Mouse (Mus musculus) embryo, embryonic 11 days (tissue): ENCODE data around the gene Ankrd13a.

Experiments used
- DNase-seq: peaks from one replicate; pipeline ENCODE4 v3.0.0-alpha.2; 2015

The Ankrd13a gene

DNA sequence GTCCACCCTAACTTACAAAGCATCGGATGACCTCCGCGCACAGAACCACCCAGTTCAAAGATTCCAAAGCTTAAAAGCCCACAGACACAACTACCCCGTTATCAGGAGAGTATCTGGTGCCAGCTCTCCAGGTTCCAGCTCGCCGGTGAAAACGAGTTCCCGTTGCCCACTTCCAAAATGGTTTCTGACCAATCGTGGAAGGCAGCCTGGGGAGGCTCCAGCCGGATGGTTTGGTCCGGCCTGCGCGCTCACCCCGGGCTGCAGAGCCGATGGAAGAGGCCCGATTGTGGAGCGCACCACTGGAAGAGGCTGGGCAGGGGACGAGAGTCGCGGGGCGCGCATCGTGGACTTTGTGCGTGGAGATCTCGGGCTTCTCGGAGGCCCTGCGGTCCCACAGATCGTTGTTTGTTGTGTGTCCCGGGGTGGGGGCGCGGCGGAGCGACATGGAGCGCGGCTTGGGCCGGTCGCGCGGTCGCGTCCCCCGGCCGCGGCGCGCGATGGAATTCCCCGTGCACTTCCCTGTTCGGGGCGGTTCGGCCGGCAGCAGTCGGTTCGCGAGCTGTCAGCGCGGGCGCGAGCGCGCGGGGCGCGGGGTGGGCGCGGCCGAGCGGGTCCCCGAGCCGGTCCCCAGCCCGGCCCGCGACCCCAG lies at the start of gene Ankrd13a:
Gene Ankrd13a, plus strand, starts transcription at position 275 of the 649 bp plus-strand sequence.
- DNase-seq, result peak; percentile 96

DNA sequence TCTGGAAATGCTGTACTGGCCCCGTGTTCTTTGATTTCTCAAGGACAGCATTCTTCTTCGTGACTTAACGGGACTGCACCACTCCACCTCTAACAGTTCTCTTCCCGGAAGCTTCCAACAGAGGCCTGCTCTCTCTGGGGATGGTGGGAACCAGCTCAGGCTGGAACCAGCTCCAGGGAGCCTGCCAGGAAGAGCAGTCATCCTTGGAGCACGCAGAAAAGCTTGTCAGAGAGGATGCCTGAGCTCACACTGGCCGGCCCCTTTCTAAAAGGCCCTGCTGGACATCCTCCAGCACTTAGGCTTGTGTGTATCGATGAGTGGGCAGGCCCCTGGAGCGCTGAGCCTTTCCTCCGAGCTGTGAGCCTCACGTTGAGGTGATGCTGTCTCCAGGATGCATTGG lies 46.3 kb upstream of the Ankrd13a start:
- DNase-seq, result no peak

DNA sequence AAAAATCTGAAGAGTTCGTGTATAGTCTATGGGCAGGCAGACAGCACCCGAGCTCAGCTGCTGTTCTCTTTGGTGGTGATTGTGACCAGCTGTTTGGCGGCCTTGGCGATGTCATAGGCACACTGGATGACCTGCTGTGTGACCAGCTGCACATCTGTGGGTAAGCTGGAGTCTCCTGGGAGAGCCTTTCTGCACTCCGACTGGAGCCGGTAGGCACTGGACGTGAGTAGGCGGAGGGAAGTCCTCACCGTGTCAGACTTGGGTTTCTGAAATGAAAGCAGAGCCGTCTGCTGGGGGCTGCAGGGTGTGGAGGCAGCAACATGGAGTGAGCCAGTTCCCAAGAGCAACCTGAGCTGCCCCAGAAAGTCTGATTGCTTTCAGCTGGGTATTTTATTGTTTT lies 44.3 kb upstream of the Ankrd13a start:
- peak; percentile 54 for DNase-seq

DNA sequence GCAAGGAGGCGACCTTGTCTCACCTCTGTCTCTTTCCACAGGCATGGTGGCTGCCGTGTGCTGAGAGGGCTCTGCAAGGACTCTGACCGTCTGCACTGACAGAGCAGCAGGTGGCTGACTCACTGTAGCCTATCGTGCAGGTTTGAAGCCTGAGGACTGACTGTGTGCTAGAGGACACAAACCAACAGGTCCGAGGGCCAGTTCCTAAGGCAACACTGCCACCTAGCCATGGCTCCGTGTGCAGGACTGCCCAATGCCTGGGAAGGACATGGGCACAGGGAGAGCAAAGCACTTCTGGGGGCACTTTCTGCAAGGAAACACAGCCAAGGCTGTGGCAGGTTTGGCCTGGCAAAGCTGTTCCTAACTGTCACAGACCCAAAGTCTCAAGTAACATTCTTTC lies 43.0 kb upstream of the Ankrd13a start:
- DNase-seq, result no peak

DNA sequence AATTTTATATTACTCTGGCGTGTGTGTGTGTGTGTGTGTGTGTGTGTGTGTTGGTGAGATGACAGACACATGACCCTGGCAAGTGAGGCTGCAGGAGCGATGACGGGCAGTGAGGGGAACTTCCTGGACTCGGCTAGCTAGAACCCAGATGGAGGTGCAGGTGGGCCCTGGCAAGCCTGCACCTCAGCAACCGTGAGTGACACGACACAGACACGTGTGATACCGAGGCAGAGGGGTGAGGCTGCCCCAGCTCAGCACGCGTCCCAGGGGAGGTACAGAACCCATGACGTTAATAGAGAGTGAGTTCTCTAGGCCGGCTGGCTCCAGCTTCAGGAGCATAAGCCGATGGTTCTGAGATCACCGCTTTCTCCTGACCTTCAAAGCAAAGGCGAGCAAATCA lies 42.5 kb upstream of the Ankrd13a start:
- DNase-seq, result no peak

DNA sequence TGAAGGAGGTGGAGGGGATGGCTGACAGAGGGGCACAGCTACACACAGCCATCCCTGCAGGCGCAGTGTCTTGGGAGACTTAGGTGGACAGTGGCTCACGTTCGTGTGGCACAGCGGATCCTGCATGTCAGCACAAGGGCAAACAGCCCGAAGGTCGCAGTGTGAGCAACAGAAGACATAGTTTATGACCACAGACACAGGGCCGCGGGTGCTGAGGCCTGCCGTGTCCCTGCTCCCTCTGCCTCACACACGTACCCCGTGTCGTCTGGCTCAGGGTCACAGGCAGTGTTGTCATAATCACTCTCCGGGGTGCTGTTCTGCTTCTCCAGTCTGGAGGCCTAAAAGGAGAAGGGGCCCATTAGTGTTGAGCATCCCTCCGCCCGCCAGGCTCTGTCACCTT lies 40.9 kb upstream of the Ankrd13a start:
- no peak for DNase-seq

DNA sequence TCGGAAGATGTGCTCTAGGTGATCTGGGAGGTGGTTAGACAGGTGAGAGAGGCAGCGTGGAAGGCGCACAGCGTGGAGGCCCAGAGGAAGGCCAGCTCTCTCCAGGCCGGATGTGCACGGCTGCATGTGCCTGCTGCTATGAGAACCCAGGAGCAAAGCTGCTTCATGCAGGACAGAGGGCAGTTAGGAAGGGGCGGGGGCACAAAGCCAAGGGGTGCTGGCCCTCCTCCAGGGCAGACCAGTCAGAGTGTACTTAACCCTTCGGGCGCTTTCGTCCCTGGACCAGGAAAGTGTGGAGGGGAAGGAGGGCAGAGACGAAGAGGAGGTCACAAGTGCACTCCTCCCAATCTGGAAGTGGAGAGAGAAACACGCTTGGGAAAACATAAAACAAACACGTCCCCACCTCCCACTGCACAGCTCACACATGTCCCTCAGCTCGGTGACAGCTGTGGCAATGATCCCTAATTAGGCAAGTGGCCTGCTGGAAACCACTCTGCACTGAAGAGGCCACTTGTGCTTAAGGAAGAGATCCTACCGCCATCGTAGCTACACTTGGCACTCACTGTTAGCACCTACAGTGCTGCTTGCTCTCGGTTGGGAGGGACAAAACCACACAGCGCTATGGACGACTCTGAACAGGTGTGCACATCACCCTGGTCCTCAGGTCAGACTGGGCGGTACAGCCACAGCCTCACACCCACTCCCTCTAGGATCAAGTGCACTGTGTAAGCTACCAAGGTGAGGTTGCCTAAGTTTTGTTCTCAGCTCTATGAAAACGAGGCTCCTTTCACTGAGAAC lies 37.2 kb upstream of the Ankrd13a start:
- no peak for DNase-seq

DNA sequence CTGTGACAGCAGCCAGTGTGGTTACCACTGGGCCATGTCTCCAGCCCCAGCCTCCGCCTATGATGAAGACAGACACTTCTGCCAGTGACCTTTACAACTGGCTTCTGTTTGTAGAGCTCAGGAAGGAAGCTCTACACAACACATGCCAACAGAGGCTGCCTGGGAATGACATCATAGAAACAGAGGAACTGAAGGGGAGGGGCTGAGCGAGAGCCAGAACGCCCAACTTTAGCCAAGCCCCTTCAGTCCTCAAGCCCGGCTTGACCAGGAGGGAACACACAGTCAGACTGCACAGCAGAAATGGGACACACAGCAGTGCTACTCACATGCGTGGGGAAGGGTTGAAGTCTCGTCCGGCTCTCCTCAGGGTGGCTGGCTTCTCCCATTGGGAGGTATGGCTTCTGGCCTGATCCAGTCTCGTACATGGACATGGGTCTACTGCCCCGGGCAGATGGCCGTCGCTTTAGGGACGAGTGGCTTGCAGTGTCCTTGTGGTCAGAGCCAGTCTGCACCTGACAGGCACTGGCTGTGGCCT lies 35.7 kb upstream of the Ankrd13a start:
- peak; percentile 11 for DNase-seq

DNA sequence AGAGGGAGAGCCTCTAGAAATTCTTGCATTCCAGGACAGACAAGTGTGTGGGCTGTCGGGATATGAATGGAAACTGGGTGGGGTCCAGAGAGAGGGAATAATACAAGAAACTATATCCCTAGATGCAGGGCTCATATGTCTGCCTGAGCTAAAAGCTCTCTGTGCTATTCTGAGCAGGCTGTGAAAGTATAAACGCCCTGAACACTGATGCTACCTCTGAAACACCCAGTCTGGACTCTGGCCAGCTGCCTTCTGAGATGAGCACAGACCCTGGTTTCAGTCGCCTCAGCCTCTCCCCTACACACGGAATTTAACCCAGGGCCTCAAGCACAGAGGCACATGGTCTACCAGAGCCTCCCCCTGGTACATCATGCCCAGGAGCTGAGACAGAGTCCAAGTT lies 33.9 kb upstream of the Ankrd13a start:
- DNase-seq, result no peak

DNA sequence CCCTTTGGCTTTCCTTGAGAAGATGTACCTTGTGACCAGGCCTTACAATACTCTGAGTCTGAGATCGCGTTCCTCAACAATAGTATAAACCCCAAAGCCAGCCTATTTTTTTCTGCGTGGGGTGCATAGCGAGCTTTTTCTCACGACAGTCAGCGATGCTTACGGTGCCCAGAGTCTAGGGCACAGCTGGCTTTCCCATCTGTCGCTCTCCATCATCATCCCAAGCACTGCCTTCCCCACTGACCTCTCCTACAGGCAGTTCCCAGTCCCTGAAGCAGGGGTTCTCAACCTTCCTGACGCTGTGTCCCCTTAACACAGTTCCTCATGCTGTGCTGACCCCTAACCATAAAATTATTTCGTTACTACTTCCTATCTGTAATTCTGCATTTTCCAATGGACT lies 31.9 kb upstream of the Ankrd13a start:
- DNase-seq, result no peak

DNA sequence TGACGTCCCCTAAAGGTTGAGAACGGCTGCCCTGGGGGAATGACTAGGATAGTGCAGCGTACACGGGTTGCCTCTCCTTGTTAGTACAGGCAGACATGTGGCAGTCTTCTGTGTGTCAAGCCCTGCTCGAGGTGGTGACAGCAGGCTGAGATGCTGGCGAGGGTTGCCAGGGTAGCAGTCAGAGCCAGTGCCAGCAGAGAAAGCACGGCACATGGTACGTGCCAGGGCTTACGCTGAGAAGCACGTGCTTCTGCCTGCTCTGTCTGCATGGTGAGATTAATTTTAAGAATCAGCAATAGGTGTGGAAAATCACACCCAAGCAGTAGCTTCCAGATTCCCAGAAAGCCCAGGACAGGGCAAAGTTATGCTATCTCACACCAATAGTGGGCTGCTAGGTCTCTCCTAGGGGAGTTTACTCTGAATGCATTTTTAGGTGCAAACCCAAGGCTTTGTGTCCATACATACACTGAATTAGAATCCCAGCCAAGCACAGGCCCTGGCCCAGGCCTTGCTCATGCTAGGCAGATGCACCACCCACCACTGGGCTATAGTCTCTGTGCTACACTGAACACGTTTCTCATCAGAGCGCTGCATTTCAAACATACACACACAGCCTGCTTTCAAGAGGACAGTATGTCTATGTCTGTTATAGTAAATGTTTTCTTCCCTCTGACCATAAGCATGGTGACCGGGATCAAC lies 31.3 kb upstream of the Ankrd13a start:
- no peak for DNase-seq

DNA sequence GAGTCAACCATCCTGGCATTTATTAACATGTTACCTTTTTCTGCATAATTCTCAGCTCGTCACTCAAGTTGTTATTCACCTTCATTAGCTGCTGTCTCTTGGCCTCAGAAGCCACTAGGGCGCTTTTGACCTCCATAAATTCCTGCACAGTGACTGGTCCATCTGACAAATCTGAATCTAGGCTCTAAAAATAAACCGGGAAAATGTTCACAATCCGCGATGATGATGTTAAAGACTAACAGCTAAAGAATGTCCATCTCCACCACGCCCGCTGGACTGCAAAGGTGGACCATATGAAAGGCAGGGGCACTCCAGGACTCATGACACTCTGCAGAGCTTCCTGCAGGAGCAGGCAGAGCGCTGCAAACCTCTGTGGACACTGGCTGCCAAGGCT lies 30.8 kb upstream of the Ankrd13a start:
- DNase-seq, result no peak

DNA sequence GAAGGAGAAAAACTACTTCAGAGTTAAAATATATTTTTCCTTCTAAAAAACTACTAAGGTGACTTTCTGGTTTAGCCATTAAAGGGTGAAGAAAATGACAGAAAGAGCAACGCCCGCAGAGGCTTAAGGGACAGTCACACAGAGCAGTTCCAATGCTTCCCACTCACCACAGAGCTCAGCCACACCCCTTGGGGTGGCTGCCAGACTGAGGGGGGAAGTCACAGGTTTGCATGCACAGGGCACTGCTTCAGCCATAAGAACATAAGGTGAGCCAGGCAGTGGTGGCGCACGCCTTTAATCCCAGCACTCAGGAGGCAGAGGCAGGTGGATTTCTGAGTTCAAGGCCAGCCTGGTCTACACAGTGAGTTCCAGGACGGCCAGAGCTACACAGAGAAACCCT lies 28.9 kb upstream of the Ankrd13a start:
- no peak for DNase-seq

DNA sequence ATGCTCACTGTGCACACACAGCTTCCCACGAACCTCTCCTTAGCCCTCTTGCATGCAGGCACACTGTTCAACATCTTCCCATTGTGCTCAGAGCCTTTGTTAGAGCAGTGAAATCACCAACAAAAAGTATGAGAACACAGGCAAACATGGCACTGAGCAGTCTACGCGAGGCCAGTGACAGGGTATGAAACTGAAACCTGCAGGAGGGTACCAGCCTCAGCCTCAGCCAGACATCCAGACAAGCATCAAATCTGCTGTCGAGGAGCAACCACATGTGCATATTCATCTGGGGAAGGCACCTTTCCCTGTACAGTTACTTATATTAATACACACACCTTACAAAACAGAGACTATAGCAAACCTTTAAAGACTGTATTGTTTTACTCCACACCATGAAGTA lies 27.6 kb upstream of the Ankrd13a start:
- no peak for DNase-seq

DNA sequence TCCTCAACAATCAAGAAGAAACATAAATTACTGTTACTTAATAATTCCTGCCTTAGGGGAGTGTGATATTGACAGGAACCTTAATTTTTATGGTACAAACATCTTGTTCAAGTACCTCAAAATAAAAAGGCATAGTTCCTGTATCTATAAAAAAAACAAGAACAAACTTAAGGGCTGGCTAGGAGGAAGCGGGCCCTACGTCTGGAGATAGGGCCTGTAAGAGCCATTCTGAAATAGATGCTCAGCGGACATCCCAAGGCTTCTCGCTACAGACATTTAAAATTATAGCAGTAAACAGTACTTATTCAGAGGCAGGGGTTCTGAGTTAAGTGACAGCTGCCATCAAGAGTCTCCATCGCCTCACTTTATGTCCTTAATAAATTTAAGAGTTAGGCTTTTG lies 27.0 kb upstream of the Ankrd13a start:
- no peak for DNase-seq

DNA sequence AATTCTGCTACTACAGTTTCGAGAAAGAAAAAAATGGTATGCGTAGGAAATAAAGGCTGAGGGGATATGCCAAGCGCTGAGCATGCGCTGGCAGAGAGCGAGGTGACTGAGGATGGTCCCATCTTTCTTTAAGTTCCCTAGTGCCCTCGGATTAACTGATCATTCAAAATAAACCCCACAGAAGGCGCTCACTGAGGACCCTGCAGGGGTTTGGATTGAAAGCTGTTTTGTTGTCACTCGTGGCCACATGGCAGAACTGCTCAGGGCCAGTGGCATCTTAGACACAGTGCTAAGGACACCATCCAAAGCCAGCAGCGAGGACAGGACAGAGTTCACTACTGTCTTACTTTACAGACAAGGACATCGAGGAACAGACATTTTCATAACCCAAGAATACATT lies 24.2 kb upstream of the Ankrd13a start:
- DNase-seq, result no peak

DNA sequence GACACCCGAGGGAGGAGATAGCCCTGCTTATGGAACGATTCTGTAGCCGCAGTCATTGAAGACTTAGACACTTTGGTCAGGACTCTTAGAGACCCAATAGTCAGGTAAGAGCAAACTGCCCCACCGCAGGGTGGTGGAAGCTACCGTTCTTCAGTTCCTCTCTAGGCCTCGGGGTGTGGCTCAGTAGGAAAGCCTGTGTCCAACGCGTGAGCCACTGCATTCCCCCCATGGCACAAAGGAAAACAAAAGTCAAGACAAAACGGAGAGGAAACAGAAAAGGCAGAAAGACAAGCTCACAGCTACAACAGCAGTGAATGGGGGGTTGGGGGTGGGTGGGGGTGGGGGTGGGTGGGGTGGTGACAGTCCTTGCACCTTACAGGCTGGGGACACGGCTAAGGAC lies 22.1 kb upstream of the Ankrd13a start:
- DNase-seq, result no peak

DNA sequence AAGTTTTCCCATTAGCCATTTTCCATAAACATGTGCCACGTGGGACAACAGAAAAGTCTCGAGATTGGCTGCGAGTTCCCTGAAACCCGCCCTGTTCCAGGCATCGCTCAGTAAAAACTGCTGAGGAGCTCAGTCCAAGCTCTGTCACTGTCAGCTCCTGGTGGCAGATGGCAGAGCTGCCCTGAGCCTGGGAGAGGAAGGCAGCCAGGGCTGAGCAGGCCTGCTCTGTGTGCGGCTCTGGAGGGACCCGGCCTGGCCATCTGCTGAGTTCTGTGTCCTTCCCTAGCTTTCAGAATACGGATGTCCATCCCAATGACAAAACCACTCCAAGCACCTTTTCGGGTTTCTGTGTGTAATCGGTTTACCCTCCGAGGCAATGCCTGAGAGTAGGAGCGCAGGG lies 21.1 kb upstream of the Ankrd13a start:
- no peak for DNase-seq

DNA sequence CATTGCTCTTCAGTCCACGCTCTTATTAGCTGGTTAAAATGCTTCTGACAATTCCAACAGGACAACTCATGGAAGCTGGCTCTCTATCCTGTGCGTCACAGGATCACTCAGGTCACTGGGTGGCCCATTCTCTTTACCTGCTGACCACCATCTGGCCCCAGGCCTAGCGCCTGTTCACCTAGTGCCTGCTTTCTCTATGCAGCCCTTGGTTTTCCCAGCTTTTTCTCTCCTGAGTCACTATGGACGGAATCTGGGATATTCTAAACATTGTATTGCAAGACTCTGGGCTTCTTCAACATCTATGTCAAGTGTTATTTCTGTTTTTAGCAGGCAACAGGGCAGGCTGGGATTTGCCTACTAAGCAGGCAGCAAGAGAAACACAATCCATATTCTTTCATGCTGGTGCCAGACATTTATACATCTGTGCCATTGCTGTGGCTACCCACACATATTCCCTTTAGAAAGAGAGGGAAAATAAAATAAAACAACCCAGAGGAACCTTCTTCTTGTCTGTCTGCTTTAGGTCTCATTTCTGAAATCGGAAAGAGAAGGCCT lies 14.9 kb upstream of the Ankrd13a start:
- DNase-seq, result no peak

DNA sequence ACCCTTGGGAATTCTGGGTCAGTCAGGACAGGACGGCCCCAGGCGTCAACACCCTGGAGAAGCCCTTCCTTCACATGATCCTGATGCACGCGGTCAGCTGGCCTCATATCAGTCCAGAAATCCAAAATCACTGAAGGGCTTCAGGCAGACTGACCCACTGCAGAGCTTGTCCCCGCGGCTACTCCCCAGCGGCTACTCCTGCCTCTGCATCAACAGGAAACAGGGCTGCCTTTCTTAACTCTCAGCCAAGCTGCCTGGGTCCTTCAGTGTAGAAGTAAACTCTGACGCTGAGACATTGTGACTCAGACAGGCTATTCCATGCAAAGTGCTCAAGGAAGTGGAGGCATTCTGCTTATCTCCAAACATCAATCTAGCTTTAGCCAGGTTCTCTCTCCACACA lies 12.5 kb upstream of the Ankrd13a start:
- DNase-seq, result no peak

DNA sequence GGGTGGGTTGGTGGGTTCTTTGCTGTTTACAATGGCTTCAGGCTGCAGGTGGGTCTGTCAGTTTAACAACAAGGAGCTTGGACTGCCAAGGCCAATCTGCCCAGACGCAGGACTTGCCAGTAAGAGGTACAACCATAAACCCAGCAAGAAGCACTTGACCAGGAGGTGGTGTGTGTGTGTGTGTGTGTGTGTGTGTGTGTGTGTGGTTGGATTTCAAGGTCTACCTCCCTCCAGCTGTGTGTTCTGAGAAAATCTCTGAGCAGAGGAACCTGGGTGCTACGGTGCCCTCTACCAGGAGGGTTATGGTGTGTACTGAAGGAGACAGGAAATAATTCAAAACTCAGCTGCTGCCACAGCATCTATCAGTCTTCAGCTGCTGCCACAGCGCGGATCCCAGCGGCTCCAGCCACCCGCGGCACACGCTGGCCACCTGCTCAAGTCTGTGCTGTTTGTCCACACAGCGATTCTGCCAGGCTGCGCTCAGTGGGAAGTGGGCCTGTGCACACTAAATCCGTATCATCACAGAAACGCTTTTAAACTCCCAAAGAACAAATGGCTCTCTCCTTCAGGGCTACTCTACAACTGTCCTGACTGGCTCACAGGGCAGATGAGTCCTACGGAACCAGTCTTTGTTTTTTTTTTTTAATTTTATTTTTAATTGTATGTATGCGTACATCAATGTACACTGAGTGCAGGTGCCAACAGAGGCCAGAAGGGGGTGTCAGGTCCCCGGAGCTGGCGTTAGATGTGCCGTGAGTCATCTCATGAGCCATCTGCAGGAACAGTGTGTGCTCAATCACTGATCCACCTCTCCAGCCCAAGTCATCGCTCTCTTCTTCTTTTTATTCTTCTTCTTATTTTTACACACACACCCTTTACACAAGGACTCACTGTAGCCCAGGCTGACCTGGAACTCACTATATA lies 9.4 kb upstream of the Ankrd13a start:
- no peak for DNase-seq

DNA sequence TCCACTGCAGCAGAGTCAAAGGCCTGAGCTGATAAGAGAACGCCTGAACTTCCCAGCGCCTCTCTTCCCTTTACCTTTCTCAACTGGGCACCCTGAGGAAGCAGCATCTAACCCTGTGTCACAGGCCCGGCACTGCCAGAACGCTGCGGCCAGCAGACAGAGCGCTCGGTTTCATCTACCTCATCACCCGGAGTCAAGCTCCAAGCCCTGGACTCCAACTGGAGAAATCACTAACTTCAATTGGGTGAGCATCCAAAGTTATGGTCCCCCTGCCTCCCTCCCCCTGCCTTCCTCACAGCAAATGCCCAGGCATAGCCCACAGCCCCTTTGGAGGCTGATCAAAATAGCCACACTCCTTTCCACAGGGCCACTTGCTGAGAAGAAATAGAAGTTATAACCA lies 7.8 kb upstream of the Ankrd13a start:
- DNase-seq, result no peak
